Mouse (Mus musculus): ENCODE measurements around the gene Rps11.

The Rps11 gene

DNA sequence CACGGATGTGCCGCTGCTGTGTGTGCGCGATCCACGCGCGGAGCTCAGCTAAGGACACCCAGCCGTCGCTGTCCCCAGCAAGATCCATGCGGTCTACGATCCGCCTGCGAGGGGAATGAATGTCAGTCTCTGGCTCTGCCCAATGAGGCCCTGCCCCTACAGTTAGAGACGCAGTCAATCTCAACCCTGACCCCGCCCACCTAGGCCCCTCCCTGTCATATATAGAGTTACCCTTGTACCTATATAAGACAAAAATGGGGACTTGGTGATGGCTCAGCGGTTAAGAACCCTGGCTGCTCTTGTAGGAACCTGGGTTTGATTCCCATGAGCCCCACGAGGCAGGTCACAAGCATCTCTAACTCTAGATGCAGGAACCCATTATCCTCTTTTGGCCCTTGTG, 35.6 kb downstream of the Rps11 start:
- no peak for DNase-seq (ENCODE audit: extremely low read depth, low read depth)

DNA sequence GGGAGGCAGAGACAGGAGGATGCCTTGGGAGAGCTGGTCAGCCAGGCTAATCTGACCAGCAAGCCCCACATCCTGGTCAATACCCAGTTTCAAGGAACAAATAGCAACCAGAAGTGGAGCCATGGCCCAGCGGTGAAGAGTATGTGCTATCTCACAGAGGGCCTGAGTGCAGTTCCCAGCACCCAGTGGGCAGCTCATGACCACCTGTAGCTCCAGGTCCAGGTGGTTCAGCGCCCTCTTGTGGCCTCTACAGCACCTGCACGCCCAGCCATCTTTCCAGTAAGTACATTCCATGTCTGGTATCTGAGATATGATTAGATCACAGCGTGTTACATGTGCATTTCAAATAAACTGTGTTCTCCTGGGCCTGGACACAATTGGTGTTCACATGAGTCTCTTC, 38.2 kb downstream of the Rps11 start:
- DNase-seq (ENCODE audit: extremely low read depth, low read depth), result no peak

DNA sequence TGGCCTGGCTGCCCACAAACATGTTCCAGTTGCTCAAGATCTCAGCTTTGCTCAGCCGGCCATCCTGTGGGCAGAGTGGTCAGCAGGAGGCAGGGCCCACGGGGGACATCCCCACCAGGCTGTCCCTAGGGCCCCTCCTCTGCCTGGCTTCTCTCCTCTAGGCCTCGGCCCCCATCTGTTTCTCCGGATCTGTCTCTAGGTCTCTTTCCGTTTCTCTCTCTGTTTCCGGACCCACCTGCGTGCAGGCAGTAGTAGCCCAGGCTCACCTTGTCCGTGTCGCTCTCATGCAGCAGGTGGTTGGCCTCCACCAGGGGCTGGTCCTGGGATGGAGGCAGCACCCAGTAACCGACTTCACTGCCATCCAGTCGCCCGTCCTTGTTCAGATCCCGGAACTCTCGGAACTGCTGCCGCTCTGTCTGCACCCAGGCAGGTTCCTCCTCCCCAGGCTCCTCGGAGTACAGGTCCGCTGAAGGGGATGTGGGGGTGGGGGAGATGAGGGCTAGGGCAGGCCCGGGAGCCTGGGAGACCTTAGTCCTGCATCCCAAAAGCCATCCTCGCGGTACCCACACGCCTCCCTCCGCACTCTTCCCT, 40.8 kb downstream of the Rps11 start:
- no peak for DNase-seq (ENCODE audit: extremely low read depth, low read depth)

DNA sequence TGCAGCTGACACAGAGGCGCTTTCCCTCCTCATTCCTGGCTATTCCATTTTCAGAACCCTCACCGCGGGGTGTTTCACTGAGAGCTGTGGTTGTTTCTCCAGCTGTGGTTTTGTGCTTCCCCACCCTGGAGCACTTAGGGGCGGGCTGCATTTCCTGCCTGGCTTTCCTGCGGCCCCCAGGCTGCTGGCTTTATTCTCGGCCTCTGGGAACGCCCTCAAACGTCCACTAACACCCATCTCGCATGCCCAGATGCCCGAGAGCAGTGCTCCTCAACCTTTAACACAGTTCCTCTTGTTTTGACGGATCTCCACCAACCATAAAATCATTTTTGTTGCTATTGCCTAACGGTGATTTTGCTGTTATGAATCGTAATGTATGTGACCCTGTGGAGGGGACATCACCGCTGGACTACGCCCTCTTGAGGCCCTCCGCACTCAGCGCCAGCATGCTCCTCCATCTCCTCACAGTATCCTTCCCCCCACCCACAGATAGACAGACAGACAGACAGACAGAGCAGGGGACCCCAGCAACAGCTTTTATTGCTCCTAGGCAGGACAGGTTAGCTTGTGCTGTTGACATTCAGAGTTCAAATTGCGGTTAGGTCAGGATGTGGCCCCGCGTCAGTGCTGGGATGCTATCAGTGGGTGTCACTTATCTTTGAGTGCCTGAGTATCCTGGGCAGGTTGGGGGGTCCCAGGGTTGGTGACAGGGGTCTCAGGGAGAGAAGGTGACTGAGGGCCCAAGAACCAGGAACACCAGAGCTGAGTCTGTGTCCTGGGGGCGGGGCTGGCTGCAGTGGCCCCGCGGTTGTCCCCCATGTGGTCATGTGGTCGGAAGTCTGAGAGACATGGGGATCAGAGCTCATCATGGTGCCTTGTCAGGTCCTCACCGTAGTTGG, 41.6 kb downstream of the Rps11 start:
- no peak for DNase-seq (ENCODE audit: extremely low read depth, low read depth)

DNA sequence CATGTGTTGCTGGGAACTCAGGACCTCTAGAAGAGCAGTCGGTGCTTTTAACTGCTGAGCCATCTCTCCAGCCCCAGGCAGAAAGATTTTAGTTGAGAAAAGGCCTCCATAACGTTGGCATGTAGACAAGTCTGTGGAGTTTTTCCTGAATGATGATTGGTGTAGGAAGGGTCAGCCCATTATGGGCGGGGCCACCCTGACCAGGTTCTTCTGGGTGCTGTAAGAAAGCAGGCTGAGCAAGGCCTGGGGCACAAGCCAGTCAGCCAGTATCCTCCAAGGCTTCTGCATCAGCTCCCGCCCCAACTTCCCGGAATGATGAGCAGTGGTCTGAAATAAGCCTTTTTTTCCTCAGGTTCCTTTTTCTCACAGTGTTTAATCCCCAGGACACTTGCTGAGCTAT, 43.2 kb downstream of the Rps11 start:
- no peak for DNase-seq (ENCODE audit: extremely low read depth, low read depth)

DNA sequence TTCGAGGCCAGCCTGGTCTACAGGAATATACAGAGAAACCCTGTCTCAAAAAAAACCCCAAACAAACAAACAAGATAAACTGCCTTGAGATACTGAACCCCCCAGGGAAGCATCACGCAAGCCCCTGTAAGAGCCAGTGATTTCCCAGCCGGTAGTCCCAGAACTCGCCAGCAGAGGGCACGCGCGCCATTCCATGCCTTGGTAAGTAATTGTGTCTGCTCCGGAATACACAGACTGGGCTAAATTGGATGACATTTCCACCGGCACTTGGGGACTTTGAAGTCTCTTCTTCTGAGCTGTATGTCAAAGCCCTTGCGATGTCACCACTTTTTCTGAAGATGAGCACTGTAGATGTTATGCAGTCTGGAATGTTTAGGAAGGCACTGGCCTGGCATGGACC, 44.4 kb downstream of the Rps11 start:
- peak; percentile 48 for DNase-seq (ENCODE audit: extremely low read depth, low read depth)

DNA sequence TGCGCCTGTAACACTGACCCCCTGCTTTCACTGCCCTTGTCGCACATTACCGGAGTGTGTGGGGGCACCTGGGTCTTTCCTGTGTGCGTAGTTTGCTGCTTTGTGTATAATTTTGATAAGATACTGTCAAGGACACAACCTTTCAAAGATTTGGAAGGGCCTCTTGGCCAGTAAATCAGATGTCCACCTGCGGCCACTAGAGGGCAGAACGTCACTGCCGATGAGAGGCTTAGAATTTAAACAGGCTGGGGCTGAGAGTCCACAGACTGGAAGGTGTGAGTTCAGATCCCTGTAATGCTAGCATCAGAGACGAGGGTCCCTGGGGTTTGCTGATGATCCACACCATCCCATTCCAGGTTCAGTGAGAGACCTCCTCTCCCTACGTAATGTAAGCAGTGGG, 45.7 kb downstream of the Rps11 start:
- DNase-seq (ENCODE audit: extremely low read depth, low read depth), result peak; percentile 41

DNA sequence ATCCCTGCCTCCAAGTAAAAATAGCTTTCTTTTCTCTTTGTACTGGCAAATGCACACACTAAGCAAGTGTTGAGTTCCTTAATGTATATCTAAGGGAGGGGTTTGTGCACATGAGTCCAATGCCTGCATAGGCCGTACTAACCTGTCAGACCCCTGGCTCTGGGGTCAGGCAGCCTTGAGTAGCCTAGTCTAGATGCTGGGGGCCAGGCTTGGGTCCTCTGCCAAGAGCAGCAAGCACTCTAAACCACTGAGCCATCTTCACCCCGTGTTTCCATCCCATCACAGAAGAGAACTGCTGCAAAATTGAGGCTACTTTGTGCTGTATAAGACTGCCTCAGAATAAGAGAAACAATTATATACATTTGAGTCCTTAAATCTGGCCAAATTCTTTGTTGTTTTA, 46.4 kb downstream of the Rps11 start:
- DNase-seq (ENCODE audit: extremely low read depth, low read depth), result no peak

DNA sequence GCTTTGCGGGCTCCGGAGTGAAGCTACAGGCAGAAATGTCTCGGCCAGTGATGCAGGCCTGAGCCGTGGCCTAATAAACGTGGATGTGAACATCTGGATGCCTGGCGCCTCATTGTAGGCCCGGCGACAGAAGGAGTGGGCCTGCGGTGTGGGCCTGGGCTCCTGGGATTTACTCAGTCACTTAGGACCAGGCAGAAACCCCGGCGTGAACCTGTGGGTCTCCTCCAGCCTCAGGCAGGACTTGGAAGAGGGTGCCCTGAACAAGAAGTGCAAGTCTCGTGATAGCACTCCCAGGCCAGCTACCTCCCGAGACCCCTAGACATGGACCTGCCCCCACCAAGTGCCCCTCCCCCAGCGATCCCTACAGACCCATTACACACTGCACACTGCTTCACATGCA, 46.9 kb downstream of the Rps11 start:
- DNase-seq (ENCODE audit: extremely low read depth, low read depth), result no peak

DNA sequence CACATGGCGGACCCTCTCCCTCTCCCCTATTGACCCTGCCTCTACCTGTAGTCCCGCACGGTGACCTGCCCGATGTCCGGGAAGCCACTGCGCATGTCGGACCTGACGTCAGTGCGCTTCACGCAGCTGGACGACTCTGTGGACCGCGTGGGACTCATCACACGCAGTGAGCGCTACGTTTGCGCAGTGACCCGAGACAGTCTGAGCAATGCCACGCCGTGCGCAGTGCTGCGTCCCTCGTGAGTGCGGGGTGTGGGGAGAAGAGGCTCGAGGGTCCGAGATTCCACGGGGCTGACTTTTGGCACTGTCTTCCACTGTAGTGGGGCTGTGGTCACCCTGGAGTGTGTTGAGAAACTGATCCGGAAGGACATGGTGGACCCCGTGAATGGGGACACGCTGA, 47.7 kb downstream of the Rps11 start:
- DNase-seq (ENCODE audit: extremely low read depth, low read depth), result no peak

DNA sequence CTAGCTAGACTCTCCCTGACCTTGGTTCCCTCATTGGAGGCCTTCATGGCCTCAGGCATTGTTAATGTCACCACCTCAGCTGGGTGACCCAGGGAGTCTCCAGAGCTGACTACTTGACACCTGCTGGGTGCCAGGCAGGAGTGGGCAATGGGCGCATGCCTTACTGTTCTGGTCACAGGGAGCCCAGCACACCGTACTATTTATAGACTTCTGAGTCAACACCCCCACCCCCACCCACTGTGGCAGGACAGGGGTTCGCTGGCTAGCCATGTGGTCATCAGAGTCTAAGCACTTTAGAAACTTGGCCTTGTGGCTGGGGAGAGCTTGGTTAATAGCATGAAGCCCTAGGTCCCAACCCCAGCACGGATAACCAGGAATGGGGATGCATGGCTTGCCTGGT, 48.8 kb downstream of the Rps11 start:
- DNase-seq (ENCODE audit: extremely low read depth, low read depth), result no peak

DNA sequence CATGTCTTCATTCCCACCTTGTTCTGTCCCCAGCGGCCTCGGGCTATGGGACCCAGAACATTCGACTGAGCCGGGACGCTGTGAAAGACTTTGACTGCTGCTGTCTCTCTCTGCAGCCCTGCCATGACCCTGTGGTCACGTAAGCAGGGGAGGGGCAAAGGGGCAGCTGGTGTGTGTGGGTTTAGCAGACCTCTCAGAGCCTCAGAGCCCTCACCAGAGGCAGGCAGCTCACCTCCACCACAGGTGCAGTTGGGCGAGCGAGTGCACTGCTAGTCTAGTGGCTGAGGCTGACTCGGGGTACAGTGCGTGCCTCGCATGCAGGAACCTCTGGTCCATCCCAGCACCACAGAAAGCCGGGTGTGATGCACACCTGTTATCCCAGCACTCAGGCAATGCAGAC, 50.3 kb downstream of the Rps11 start:
- no peak for DNase-seq (ENCODE audit: extremely low read depth, low read depth)

DNA sequence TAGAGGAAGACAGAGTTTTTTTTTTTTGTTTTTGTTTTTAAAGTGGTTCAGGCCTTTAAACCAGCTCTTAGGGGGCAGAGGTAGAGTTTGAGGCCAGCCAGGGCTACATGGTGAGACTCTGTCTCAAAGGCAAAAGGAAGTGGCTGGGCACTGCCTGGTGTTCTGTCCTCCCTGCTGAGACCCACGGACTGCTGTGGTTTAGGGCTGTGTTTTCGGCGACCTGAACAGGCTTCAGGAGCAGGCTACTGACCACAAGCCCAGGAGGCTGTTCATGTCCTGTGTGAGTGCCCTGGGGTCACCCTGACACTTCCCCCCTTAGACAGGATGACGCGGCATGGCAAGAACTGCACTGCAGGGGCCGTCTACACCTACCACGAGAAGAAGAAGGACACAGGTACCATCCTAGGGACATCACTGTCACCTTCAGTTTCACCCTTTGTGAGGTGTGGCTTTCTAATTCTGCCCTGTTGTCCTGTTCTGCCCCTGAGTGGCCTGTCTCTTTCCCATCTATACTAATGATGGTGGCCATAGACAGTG, 51.0 kb downstream of the Rps11 start:
- DNase-seq (ENCODE audit: extremely low read depth, low read depth), result no peak

Measured in MEL-GATA-1-ER (cell line).